Mouse (Mus musculus): Measurements from ENCODE around the gene Mettl22. TPM values are rescaled to one million over a fixed set of nuclear protein-coding genes. Genes with fewer than 3 reads are reported as not detected.

Gene Mettl22
- polyA plus RNA-seq, 1 experiment: 10.3 TPM

- H3K4me1 ChIP-seq (ENCODE audit: control insufficient read depth, insufficient read depth, insufficient read length, low read length): no peaks in the 10 kb centered on the region; the same call in 1 of the 2 replicates
- H3K27me3 ChIP-seq (ENCODE audit: control insufficient read depth, insufficient read depth, low read length): no peaks in the 10 kb centered on the region
- no peaks in the 10 kb centered on the region; the same call in 1 of the 2 replicates for H3K36me3 ChIP-seq (ENCODE audit: control insufficient read depth, insufficient read depth, low read length)
- TF ChIP-seq POLR2A (IDR thresholded peaks at IDR 0.05; ENCODE audit: low read depth, low read length): no peak
- no peak for TF ChIP-seq CTCF (IDR thresholded peaks at IDR 0.05; ENCODE audit: extremely low read depth, insufficient read length, insufficient replicate concordance, low read depth, low read length)
- WGBS: 69% methylated on average over 2 of the region's 2 CpGs
- H3K4me3 ChIP-seq (ENCODE audit: low read depth, low read length): no peak overlapping the region
- H3K27ac ChIP-seq (ENCODE audit: insufficient read depth, low read depth, low read length): no peak overlapping the region
These were observed 456 bp upstream of the Mettl22 start for GRCm38 (mm10) chr16:8470132-8470531.

- no peak overlapping the region for H3K27ac ChIP-seq (ENCODE audit: insufficient read depth, low read depth, low read length)
- H3K4me1 ChIP-seq (ENCODE audit: control insufficient read depth, insufficient read depth, insufficient read length, low read length): no peaks in the 10 kb centered on the region; the same call in 1 of the 2 replicates
- H3K36me3 ChIP-seq (ENCODE audit: control insufficient read depth, insufficient read depth, low read length): peaks cover 27% of the 10 kb centered on the region
- TF ChIP-seq POLR2A (IDR thresholded peaks at IDR 0.05; ENCODE audit: low read depth, low read length) (no peak), CTCF (IDR thresholded peaks at IDR 0.05; ENCODE audit: extremely low read depth, insufficient read length, insufficient replicate concordance, low read depth, low read length) (no peak)
- no peaks in the 10 kb centered on the region for H3K27me3 ChIP-seq (ENCODE audit: control insufficient read depth, insufficient read depth, low read length)
- 93% methylated on average over 9 of the region's 9 CpGs for WGBS
- H3K4me3 ChIP-seq (ENCODE audit: low read depth, low read length): no peak overlapping the region
These were observed 16.9 kb downstream of the Mettl22 start for GRCm38 (mm10) chr16:8487396-8488005.

GRCm38 (mm10) chr16:8489340-8489739, 18.8 kb downstream of the Mettl22 start:
- Histone ChIP-seq H3K36me3 (ENCODE audit: control insufficient read depth, insufficient read depth, low read length) (peaks cover 20% of the 10 kb centered on the region), H3K27me3 (ENCODE audit: control insufficient read depth, insufficient read depth, low read length) (no peaks in the 10 kb centered on the region), H3K27ac (ENCODE audit: insufficient read depth, low read depth, low read length) (no peak overlapping the region), H3K4me1 (ENCODE audit: control insufficient read depth, insufficient read depth, insufficient read length, low read length) (no peaks in the 10 kb centered on the region; the same call in 1 of the 2 replicates), H3K4me3 (ENCODE audit: low read depth, low read length) (no peak overlapping the region)
- no peak for TF ChIP-seq POLR2A (IDR thresholded peaks at IDR 0.05; ENCODE audit: low read depth, low read length)
- no peak for TF ChIP-seq CTCF (IDR thresholded peaks at IDR 0.05; ENCODE audit: extremely low read depth, insufficient read length, insufficient replicate concordance, low read depth, low read length)
- WGBS: 89% methylated on average over 5 of the region's 5 CpGs

GRCm38 (mm10) chr16:8491743-8492490, 21.3 kb downstream of the Mettl22 start:
- H3K27me3 ChIP-seq (ENCODE audit: control insufficient read depth, insufficient read depth, low read length): no peaks in the 10 kb centered on the region
- H3K36me3 ChIP-seq (ENCODE audit: control insufficient read depth, insufficient read depth, low read length): peaks cover 13% of the 10 kb centered on the region
- TF ChIP-seq POLR2A (IDR thresholded peaks at IDR 0.05; ENCODE audit: low read depth, low read length) (no peak), CTCF (IDR thresholded peaks at IDR 0.05; ENCODE audit: extremely low read depth, insufficient read length, insufficient replicate concordance, low read depth, low read length) (no peak)
- H3K4me3 ChIP-seq (ENCODE audit: low read depth, low read length): no peak overlapping the region
- WGBS: 34% methylated on average over 13 of the region's 13 CpGs
- no peak overlapping the region for H3K27ac ChIP-seq (ENCODE audit: insufficient read depth, low read depth, low read length)
- H3K4me1 ChIP-seq (ENCODE audit: control insufficient read depth, insufficient read depth, insufficient read length, low read length): no peaks in the 10 kb centered on the region; the same call in 1 of the 2 replicates

GRCm38 (mm10) chr16:8494268-8494667, 23.7 kb downstream of the Mettl22 start:
- peaks cover 4% of the 10 kb centered on the region; the same call in 1 of the 2 replicates for H3K36me3 ChIP-seq (ENCODE audit: control insufficient read depth, insufficient read depth, low read length)
- TF ChIP-seq POLR2A (IDR thresholded peaks at IDR 0.05; ENCODE audit: low read depth, low read length) (no peak), CTCF (IDR thresholded peaks at IDR 0.05; ENCODE audit: extremely low read depth, insufficient read length, insufficient replicate concordance, low read depth, low read length) (peak; percentile 84; the same call in 1 of the 2 replicates)
- H3K4me3 ChIP-seq (ENCODE audit: low read depth, low read length): no peak overlapping the region
- no peak overlapping the region for H3K27ac ChIP-seq (ENCODE audit: insufficient read depth, low read depth, low read length)
- 24% methylated on average over 4 of the region's 4 CpGs for WGBS
- no peaks in the 10 kb centered on the region; the same call in 1 of the 2 replicates for H3K4me1 ChIP-seq (ENCODE audit: control insufficient read depth, insufficient read depth, insufficient read length, low read length)
- no peaks in the 10 kb centered on the region for H3K27me3 ChIP-seq (ENCODE audit: control insufficient read depth, insufficient read depth, low read length)

- H3K27ac ChIP-seq (ENCODE audit: insufficient read depth, low read depth, low read length): no peak overlapping the region
- no peaks in the 10 kb centered on the region; the same call in 1 of the 2 replicates for H3K4me1 ChIP-seq (ENCODE audit: control insufficient read depth, insufficient read depth, insufficient read length, low read length)
- WGBS: 65% methylated on average over 2 of the region's 2 CpGs
- TF ChIP-seq POLR2A (IDR thresholded peaks at IDR 0.05; ENCODE audit: low read depth, low read length): no peak
- no peak for TF ChIP-seq CTCF (IDR thresholded peaks at IDR 0.05; ENCODE audit: extremely low read depth, insufficient read length, insufficient replicate concordance, low read depth, low read length)
- H3K36me3 ChIP-seq (ENCODE audit: control insufficient read depth, insufficient read depth, low read length): no peaks in the 10 kb centered on the region
- no peaks in the 10 kb centered on the region for H3K27me3 ChIP-seq (ENCODE audit: control insufficient read depth, insufficient read depth, low read length)
- H3K4me3 ChIP-seq (ENCODE audit: low read depth, low read length): no peak overlapping the region
These were observed 26.4 kb downstream of the Mettl22 start for GRCm38 (mm10) chr16:8496967-8497366.

GRCm38 (mm10) chr16:8504271-8504670, 33.7 kb downstream of the Mettl22 start:
- Histone ChIP-seq H3K4me3 (ENCODE audit: low read depth, low read length) (no peak overlapping the region), H3K27me3 (ENCODE audit: control insufficient read depth, insufficient read depth, low read length) (no peaks in the 10 kb centered on the region), H3K36me3 (ENCODE audit: control insufficient read depth, insufficient read depth, low read length) (no peaks in the 10 kb centered on the region), H3K4me1 (ENCODE audit: control insufficient read depth, insufficient read depth, insufficient read length, low read length) (no peaks in the 10 kb centered on the region; the same call in 1 of the 2 replicates), H3K27ac (ENCODE audit: insufficient read depth, low read depth, low read length) (no peak overlapping the region)
- 26% methylated on average over 2 of the region's 2 CpGs for WGBS
- no peak for TF ChIP-seq POLR2A (IDR thresholded peaks at IDR 0.05; ENCODE audit: low read depth, low read length)
- no peak for TF ChIP-seq CTCF (IDR thresholded peaks at IDR 0.05; ENCODE audit: extremely low read depth, insufficient read length, insufficient replicate concordance, low read depth, low read length)
